Mouse (Mus musculus) liver, adult 2 months (tissue): Measurements from ENCODE around the gene Klhl20. TPM values are rescaled to one million over a fixed set of nuclear protein-coding genes. Genes with fewer than 3 reads are reported as not detected.

ENCODE experiments used
- DNase-seq: peaks from one replicate; pipeline ENCODE4 v3.0.0-alpha.2; 2011; ENCODE audit warnings: low read depth, low spot score; ENCODE audit errors: extremely low read depth
- H3K27ac ChIP-seq: fragments of 200-500 bp; replicated peaks from 2 replicates; pipeline ENCODE4 v1.5.1; 2012; ENCODE audit warnings: low read depth, mild to moderate bottlenecking, control low read depth, inconsistent platforms, low read length; ENCODE audit not compliant: insufficient read depth
- H3K27me3 ChIP-seq: fragments of 200-500 bp; 2 replicates; pipeline ENCODE4 v1.6.1; 2012; ENCODE audit warnings: mild to moderate bottlenecking, moderate library complexity, low read length, inconsistent platforms; ENCODE audit not compliant: control insufficient read depth, insufficient read depth
- H3K36me3 ChIP-seq: fragments of 200-500 bp; 2 replicates; pipeline ENCODE4 v1.6.1; 2012; ENCODE audit warnings: low read length, inconsistent platforms; ENCODE audit not compliant: control insufficient read depth, insufficient read depth
- H3K4me1 ChIP-seq: fragments of 200-500 bp; 2 replicates; pipeline ENCODE4 v1.6.1; 2011; ENCODE audit warnings: low read length; ENCODE audit not compliant: control insufficient read depth, insufficient read depth
- H3K4me3 ChIP-seq: fragments of 200-500 bp; 2 replicates; pipeline ENCODE4 v1.5.1; 2011; ENCODE audit warnings: low read depth, mild to moderate bottlenecking, control low read depth, low read length, moderate library complexity; ENCODE audit not compliant: insufficient read depth
- H3K79me2 ChIP-seq: fragments of 200-500 bp; 2 replicates; pipeline ENCODE4 v1.6.1; 2012; ENCODE audit warnings: inconsistent platforms, mild to moderate bottlenecking, low read length, moderate library complexity; ENCODE audit not compliant: control insufficient read depth, insufficient read depth
- H3K9ac ChIP-seq: fragments of 200-500 bp; 2 replicates; pipeline ENCODE4 v1.6.1; 2012; ENCODE audit warnings: low read depth, mild to moderate bottlenecking, control low read depth, inconsistent platforms, low read length
- CTCF ChIP-seq: fragments of 200-500 bp; IDR thresholded peaks from 2 replicates; pipeline ENCODE4 v1.5.1; 2011; ENCODE audit warnings: low read depth, low read length, control low read depth
- POLR2A ChIP-seq: fragments of 200-500 bp; IDR thresholded peaks from 2 replicates; pipeline ENCODE4 v1.6.1; 2011; ENCODE audit warnings: low read length, control low read depth; ENCODE audit not compliant: insufficient read depth; ENCODE audit errors: extremely low read depth
- WGBS: fragments of 180-500 bp; shearing (Covaris S2); methylation state at CpG from one replicate; pipeline ENCODE4 v1.1.7; 2018; 5-methylcytosine and 5-hydroxymethylcytosine counted together
- polyA plus RNA-seq: library from polyadenylated mRNA; depleted of rRNA; stranded (reverse); fragments of >200 nt; gene quantifications from 2 replicates; pipeline ENCODE4 v1.2.3, GENCODE M21; 2012
- total RNA-seq: library from RNA; depleted of rRNA; stranded (reverse); fragments of >200 nt; gene quantifications from 2 replicates; pipeline ENCODE4 v1.2.3, GENCODE M21; 2014

Gene Klhl20
- total and polyA plus RNA-seq, 2 experiments: 2.7 to 6.7 TPM

DNA sequence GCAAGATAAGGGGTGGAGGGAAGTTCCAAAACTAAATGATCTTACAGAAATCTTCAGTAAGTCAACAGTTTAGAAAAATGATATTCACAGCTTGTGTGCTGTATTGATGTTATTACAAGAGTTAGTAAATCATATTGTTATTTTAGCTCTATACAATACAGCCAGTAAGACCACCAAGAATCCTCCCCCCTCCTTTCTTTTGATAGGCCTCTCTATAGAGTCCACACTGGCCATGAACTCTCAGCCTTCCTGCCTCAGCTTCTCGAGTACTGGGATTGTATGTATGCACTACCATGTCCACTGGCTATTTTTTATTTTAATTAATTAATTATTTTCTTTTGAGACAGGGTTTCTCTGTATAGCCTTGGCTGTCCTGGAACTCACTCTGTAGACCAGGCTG is 68.0 kb downstream of the Klhl20 start:
- Histone ChIP-seq H3K4me1 (no peaks in the 10 kb centered on the region), H3K36me3 (peaks cover 10% of the 10 kb centered on the region), H3K9ac (no peak overlapping the region), H3K27me3 (no peaks in the 10 kb centered on the region), H3K27ac (no peak overlapping the region), H3K4me3 (no peak overlapping the region), H3K79me2 (no peaks in the 10 kb centered on the region)
- WGBS: 83% methylated on average over 1 of the region's 1 CpGs
- TF ChIP-seq CTCF (no peak), POLR2A (no peak)
- no peak for DNase-seq

DNA sequence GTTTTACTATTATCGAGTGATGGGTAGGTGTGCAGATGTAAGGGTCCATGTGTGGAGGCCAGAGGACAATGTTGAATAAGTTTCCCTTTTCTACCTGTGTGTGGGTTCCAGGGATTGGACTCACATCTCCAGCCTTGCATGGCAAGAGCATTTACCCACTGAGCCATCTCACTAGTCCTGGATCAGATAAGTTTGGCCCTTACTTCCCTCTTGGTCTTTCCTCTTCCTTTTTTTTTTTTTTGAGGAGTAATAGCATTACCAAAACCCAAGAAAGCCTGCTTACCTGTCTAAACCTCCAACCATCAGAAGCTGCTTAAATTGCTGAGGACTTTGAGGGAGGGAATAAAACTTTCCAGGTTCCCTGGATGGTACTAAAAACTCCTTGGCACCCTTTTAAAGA is 74.1 kb downstream of the Klhl20 start:
- TF ChIP-seq CTCF (no peak), POLR2A (no peak)
- Histone ChIP-seq H3K9ac (no peak overlapping the region), H3K27ac (no peak overlapping the region), H3K4me1 (no peaks in the 10 kb centered on the region), H3K4me3 (no peak overlapping the region), H3K79me2 (no peaks in the 10 kb centered on the region), H3K27me3 (no peaks in the 10 kb centered on the region), H3K36me3 (peaks cover 18% of the 10 kb centered on the region)
- WGBS: 100% methylated on average over 1 of the region's 1 CpGs
- no peak for DNase-seq

DNA sequence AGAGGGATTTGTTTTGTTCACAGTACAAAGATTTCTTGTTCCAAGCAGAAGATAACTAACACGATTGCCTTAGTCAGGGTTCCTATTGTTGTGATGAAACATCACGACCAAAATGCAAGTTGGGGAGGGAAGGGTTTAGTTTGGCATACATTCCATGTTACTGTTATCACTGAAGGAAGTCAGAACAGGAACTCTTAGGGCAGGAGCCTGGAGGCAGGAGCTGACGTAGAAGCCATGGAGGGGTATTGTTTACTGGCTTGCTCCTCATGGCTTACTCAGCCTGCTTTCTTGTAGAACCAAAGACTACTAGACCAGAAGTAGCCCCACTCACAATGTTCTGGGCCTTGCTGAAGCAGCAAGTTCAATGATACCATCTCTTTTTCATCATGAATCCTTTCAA is 84.3 kb downstream of the Klhl20 start:
- Histone ChIP-seq H3K4me1 (no peaks in the 10 kb centered on the region), H3K4me3 (no peak overlapping the region), H3K9ac (no peak overlapping the region), H3K36me3 (peaks cover 24% of the 10 kb centered on the region), H3K27me3 (no peaks in the 10 kb centered on the region), H3K27ac (no peak overlapping the region), H3K79me2 (no peaks in the 10 kb centered on the region)
- WGBS: 77% methylated on average over 3 of the region's 3 CpGs
- TF ChIP-seq CTCF: no peak
- no peak for TF ChIP-seq POLR2A
- DNase-seq: no peak

DNA sequence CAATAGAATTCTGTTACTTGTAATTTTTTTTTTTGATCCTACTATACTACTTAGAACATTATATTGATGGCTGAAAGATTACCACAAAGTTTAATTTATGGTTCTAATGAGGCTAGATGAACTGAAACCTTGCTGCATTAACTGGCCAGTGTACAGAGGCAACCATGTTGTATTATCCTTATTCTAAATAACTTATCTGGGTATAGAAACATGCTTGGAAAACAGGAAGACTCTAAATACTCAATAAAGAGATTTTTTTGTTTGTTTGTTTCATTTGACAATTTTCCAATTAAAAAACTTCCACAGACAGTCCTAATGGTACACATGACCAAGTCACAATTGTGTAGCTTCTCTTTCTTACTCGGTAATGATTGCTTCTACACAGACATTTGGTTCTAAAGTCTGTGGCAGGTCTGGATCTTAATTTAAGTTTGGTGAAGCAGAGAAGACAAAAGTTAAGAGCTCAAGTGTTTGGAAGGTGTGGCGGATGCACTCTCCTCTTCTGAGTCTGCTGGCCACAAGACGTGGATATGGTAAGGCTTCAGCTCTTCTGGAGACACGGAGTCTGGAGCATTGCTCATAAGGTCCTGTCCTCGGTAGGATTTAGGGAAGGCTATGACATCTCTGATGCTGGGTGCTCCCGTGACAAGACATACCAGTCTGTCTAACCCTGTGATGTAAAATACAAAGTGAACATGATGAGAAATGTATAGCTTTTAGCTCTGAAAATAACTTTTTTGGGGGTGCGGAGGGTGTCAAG is 89.9 kb downstream of the Klhl20 start:
- H3K79me2 ChIP-seq: no peaks in the 10 kb centered on the region
- H3K4me1 ChIP-seq: peaks cover 10% of the 10 kb centered on the region; the same call in 1 of the 2 replicates
- DNase-seq: no peak
- peaks cover 35% of the 10 kb centered on the region for H3K36me3 ChIP-seq
- H3K4me3 ChIP-seq: no peak overlapping the region
- no peak for TF ChIP-seq POLR2A
- TF ChIP-seq CTCF: no peak
- WGBS: 92% methylated on average over 7 of the region's 7 CpGs
- no peaks in the 10 kb centered on the region for H3K27me3 ChIP-seq
- no peak overlapping the region for H3K27ac ChIP-seq
- H3K9ac ChIP-seq: no peak overlapping the region

DNA sequence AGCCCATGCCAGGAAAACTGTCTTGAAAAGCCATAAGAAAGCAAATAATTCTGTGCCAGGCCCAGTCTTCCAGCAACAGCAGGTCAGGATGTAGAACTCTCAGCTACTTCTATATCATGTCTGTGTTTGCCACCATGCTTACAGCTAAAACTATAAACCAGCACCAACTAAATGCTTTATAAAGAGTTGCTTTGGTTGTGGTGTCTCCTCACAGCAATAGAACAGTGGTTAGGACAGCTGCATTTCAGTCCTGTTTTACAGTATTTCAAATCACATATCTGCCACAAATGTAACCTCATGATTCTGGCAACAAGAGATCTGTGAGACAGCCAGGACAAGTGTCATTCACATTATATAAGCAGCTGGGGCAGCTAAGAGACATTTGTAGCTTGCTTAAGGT is 90.5 kb downstream of the Klhl20 start:
- no peak for DNase-seq
- H3K4me1 ChIP-seq: peaks cover 16% of the 10 kb centered on the region; the same call in 1 of the 2 replicates
- H3K9ac ChIP-seq: no peak overlapping the region
- no peak overlapping the region for H3K4me3 ChIP-seq
- no peaks in the 10 kb centered on the region for H3K79me2 ChIP-seq
- TF ChIP-seq CTCF: no peak
- TF ChIP-seq POLR2A: no peak
- peaks cover 40% of the 10 kb centered on the region for H3K36me3 ChIP-seq
- H3K27me3 ChIP-seq: no peaks in the 10 kb centered on the region
- no peak overlapping the region for H3K27ac ChIP-seq

DNA sequence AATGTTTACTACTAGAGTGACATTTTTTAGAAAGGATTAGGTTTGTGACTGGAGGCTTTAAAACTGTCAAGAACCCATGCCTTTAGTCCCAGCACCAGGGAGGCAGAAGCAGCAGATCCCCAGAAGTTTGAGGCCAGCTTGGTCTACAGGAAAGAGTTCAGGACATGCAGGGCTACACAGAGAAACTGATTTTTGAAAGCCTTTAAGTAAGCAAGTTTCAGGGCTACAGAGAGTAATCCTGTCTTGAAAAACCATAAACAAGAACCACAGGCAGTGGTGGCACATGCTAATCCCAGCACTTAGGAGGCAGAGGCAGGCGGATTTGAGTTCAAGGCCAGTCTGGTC is 90.9 kb downstream of the Klhl20 start:
- no peaks in the 10 kb centered on the region for H3K79me2 ChIP-seq
- H3K36me3 ChIP-seq: peaks cover 42% of the 10 kb centered on the region
- no peaks in the 10 kb centered on the region for H3K27me3 ChIP-seq
- no peak overlapping the region for H3K9ac ChIP-seq
- H3K4me1 ChIP-seq: peaks cover 17% of the 10 kb centered on the region; the same call in 1 of the 2 replicates
- TF ChIP-seq CTCF: no peak
- no peak for TF ChIP-seq POLR2A
- WGBS: 31% methylated on average over 1 of the region's 1 CpGs
- no peak for DNase-seq
- no peak overlapping the region for H3K4me3 ChIP-seq
- H3K27ac ChIP-seq: no peak overlapping the region
